Mouse (Mus musculus): ENCODE data around the gene Actr5. TPM values are rescaled to one million over a fixed set of nuclear protein-coding genes. Genes with fewer than 3 reads are reported as not detected.

Actr5 gene
- total and polyA plus RNA-seq, 3 experiments: 19.7 to 24.7 (median 20.2) TPM

GRCm38 (mm10) chr2:158668433-158669010 is 43.8 kb downstream of the Actr5 start:
- TF ChIP-seq CTCF (IDR thresholded peaks at IDR 0.05; ENCODE audit: low read depth, low read length) (no peak), GATA2 (IDR thresholded peaks at IDR 0.05; ENCODE audit: borderline replicate concordance, low read depth, low read length) (no peak), POLR2AphosphoS5 (IDR thresholded peaks at IDR 0.05; ENCODE audit: insufficient replicate concordance, low read depth, low read length) (no peak), TAL1 (conservative IDR thresholded peaks at IDR 0.05; ENCODE audit: low read depth, low read length) (no peak), GATA1 (IDR thresholded peaks at IDR 0.05; ENCODE audit: borderline replicate concordance, low read length) (no peak)
- no peak for DNase-seq (ENCODE audit: low spot score)
- Histone ChIP-seq H3K27me3 (ENCODE audit: insufficient read depth, low read length) (peaks cover 8% of the 10 kb centered on the region; the same call in 1 of the 2 replicates), H3K4me1 (ENCODE audit: insufficient read depth, low read depth, low read length) (no peaks in the 10 kb centered on the region), H3K9me3 (replicated peaks) (no peaks in the 10 kb centered on the region), H3K4me3 (ENCODE audit: low read depth, low read length) (no peak overlapping the region), H3K36me3 (replicated peaks) (no peaks in the 10 kb centered on the region)
- no peak for ATAC-seq (ENCODE audit: extremely low read depth, insufficient number of reproducible peaks, low FRiP score, poor library complexity, severe bottlenecking)

DNA sequence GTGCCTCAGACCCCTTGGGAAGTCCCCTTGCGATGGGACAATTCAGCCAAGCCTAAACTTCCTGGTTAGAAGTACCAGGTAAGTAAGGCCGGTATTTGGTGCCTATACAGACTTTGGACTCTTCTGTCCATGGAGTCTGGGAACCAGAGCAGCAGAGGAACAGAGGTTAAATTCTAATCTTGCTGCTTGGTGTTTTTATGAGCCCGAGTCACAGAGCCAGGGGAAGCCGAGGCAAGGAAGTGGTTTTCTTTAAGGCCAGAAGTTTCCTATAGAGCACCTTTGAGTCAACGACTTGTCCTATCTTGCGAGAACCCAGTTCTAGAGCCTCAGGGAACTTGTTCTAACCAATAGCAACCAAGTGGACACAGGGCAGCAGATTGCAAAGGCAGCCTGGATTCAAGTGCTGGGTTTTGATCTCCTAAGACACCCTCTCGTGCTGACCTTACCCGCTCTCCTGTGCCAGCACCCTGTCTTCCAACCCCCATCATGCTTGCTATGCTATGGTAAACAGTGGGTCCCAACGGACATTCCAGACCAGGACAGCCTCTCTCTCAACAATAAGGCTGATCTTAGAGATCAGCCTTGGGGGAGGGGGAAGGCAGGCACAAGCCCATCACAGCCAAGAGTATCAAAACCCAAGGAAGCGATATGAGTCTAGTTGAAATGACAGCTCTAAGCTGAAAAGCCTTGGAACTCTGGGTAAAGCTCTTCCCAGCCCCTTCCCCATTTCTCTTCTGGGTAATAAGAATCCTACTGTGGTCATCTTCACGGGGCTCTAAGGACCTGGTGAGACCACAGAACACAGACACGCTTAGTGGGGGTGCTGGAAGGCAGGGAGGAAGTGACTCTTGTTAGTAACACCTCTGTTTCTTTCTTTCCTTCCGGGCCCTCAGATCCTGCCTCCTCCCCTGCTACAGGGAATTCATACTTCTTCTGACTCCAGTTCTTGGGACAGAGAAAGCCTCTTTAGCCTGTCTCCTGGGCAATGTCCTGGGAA is 44.8 kb downstream of the Actr5 start:
- DNase-seq (ENCODE audit: low spot score) (no peak), ATAC-seq (ENCODE audit: extremely low read depth, insufficient number of reproducible peaks, low FRiP score, poor library complexity, severe bottlenecking) (no peak)
- no peaks in the 10 kb centered on the region for H3K9me3 ChIP-seq (replicated peaks)
- no peak overlapping the region for H3K4me3 ChIP-seq (ENCODE audit: low read depth, low read length)
- H3K27me3 ChIP-seq (ENCODE audit: insufficient read depth, low read length): peaks cover 8% of the 10 kb centered on the region; the same call in 1 of the 2 replicates
- no peaks in the 10 kb centered on the region for H3K4me1 ChIP-seq (ENCODE audit: insufficient read depth, low read depth, low read length)
- no peaks in the 10 kb centered on the region for H3K36me3 ChIP-seq (replicated peaks)
- TF ChIP-seq GATA2 (IDR thresholded peaks at IDR 0.05; ENCODE audit: borderline replicate concordance, low read depth, low read length): no peak
- no peak for TF ChIP-seq CTCF (IDR thresholded peaks at IDR 0.05; ENCODE audit: low read depth, low read length)
- TF ChIP-seq TAL1 (conservative IDR thresholded peaks at IDR 0.05; ENCODE audit: low read depth, low read length): no peak
- TF ChIP-seq POLR2AphosphoS5 (IDR thresholded peaks at IDR 0.05; ENCODE audit: insufficient replicate concordance, low read depth, low read length): no peak
- no peak for TF ChIP-seq GATA1 (IDR thresholded peaks at IDR 0.05; ENCODE audit: borderline replicate concordance, low read length)

DNA sequence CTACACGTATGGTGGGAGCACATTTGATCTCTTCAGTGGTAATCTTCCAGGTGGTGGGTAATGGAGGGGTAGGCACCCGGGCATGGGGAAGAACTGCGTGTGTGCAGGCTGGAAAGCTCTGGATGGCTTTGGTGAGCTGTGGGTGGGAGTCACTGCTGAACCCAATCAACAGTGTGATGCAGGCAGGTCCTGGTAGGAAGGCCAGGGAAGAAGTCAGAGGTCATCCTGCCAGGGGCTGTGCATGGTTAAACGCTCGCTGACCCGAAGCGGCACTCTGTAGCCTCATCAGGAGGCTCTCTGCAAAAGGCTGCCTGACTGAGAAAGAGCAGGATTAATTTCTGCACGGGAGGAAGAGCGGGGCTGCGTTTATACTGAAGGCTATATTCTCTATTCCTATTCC is 45.9 kb downstream of the Actr5 start:
- TF ChIP-seq TAL1 (conservative IDR thresholded peaks at IDR 0.05; ENCODE audit: low read depth, low read length): no peak
- no peak for TF ChIP-seq CTCF (IDR thresholded peaks at IDR 0.05; ENCODE audit: low read depth, low read length)
- TF ChIP-seq GATA1 (IDR thresholded peaks at IDR 0.05; ENCODE audit: borderline replicate concordance, low read length): no peak
- no peak for TF ChIP-seq POLR2AphosphoS5 (IDR thresholded peaks at IDR 0.05; ENCODE audit: insufficient replicate concordance, low read depth, low read length)
- no peak for TF ChIP-seq GATA2 (IDR thresholded peaks at IDR 0.05; ENCODE audit: borderline replicate concordance, low read depth, low read length)
- no peak overlapping the region for H3K4me3 ChIP-seq (ENCODE audit: low read depth, low read length)
- no peak for ATAC-seq (ENCODE audit: extremely low read depth, insufficient number of reproducible peaks, low FRiP score, poor library complexity, severe bottlenecking)
- H3K4me1 ChIP-seq (ENCODE audit: insufficient read depth, low read depth, low read length): no peaks in the 10 kb centered on the region
- H3K9me3 ChIP-seq (replicated peaks): no peaks in the 10 kb centered on the region
- H3K36me3 ChIP-seq (replicated peaks): no peaks in the 10 kb centered on the region
- H3K27me3 ChIP-seq (ENCODE audit: insufficient read depth, low read length): peaks cover 8% of the 10 kb centered on the region; the same call in 1 of the 2 replicates
- DNase-seq (ENCODE audit: low spot score): no peak

GRCm38 (mm10) chr2:158672829-158673228 is 48.1 kb downstream of the Actr5 start:
- ATAC-seq (ENCODE audit: extremely low read depth, insufficient number of reproducible peaks, low FRiP score, poor library complexity, severe bottlenecking) (no peak), DNase-seq (ENCODE audit: low spot score) (no peak)
- Histone ChIP-seq H3K9me3 (replicated peaks) (no peaks in the 10 kb centered on the region), H3K36me3 (replicated peaks) (no peaks in the 10 kb centered on the region), H3K4me3 (ENCODE audit: low read depth, low read length) (no peak overlapping the region), H3K27me3 (ENCODE audit: insufficient read depth, low read length) (peaks cover 4% of the 10 kb centered on the region; the same call in 1 of the 2 replicates), H3K4me1 (ENCODE audit: insufficient read depth, low read depth, low read length) (no peaks in the 10 kb centered on the region)
- TF ChIP-seq GATA2 (IDR thresholded peaks at IDR 0.05; ENCODE audit: borderline replicate concordance, low read depth, low read length) (no peak), TAL1 (conservative IDR thresholded peaks at IDR 0.05; ENCODE audit: low read depth, low read length) (no peak), CTCF (IDR thresholded peaks at IDR 0.05; ENCODE audit: low read depth, low read length) (no peak)

DNA sequence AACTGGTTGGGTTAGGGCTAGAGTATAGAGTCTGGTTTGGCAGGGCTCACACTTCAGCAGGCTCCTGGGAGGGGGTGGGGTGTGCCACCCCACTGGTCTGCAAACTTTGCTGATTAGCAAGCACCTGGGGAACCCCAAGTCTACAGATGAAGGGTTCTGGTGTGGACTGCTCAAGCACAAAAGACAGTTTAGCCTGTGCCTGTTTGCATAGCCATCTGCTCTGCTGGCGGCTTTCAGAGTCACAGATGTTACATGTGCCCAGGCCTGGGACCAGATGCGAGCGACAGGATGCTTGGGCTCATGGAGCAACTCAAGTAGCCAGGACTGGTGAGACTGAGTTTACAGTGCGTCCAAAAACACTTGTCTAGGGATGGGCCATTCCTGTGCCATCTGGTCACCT is 48.8 kb downstream of the Actr5 start:
- H3K4me1 ChIP-seq (ENCODE audit: insufficient read depth, low read depth, low read length): no peaks in the 10 kb centered on the region
- H3K4me3 ChIP-seq (ENCODE audit: low read depth, low read length): no peak overlapping the region
- H3K36me3 ChIP-seq (replicated peaks): no peaks in the 10 kb centered on the region
- TF ChIP-seq POLR2AphosphoS5 (IDR thresholded peaks at IDR 0.05; ENCODE audit: insufficient replicate concordance, low read depth, low read length) (no peak), TAL1 (conservative IDR thresholded peaks at IDR 0.05; ENCODE audit: low read depth, low read length) (no peak), CTCF (IDR thresholded peaks at IDR 0.05; ENCODE audit: low read depth, low read length) (no peak), GATA1 (IDR thresholded peaks at IDR 0.05; ENCODE audit: borderline replicate concordance, low read length) (no peak), GATA2 (IDR thresholded peaks at IDR 0.05; ENCODE audit: borderline replicate concordance, low read depth, low read length) (no peak)
- no peaks in the 10 kb centered on the region for H3K9me3 ChIP-seq (replicated peaks)
- H3K27me3 ChIP-seq (ENCODE audit: insufficient read depth, low read length): peaks cover 3% of the 10 kb centered on the region; the same call in 1 of the 2 replicates
- ATAC-seq (ENCODE audit: extremely low read depth, insufficient number of reproducible peaks, low FRiP score, poor library complexity, severe bottlenecking) (no peak), DNase-seq (ENCODE audit: low spot score) (no peak)

DNA sequence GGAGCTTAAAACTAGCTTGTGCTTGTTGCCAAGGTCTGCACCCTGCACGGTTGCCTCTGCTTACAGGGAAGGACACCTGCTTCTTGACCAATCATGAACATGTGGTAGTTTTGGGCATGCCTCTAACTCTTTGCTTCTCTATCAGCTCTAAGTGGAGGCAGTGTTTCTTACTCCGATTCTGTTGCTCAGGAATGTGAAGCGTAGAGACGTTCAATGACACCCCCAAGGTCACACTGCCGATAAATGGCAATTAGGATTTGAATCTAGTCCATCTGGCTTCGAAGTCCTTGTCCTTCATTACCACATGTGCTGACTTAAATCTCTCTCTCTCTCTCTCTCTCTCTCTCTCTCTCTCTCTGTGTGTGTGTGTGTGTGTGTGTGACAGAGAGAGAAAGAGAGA is 49.4 kb downstream of the Actr5 start:
- no peak overlapping the region for H3K4me3 ChIP-seq (ENCODE audit: low read depth, low read length)

More for the DNA sequence above, 49.4 kb downstream of the Actr5 start:
- H3K36me3 ChIP-seq (replicated peaks): no peaks in the 10 kb centered on the region
- DNase-seq (ENCODE audit: low spot score): no peak
- H3K4me1 ChIP-seq (ENCODE audit: insufficient read depth, low read depth, low read length): no peaks in the 10 kb centered on the region
- TF ChIP-seq POLR2AphosphoS5 (IDR thresholded peaks at IDR 0.05; ENCODE audit: insufficient replicate concordance, low read depth, low read length) (no peak), TAL1 (conservative IDR thresholded peaks at IDR 0.05; ENCODE audit: low read depth, low read length) (no peak), GATA1 (IDR thresholded peaks at IDR 0.05; ENCODE audit: borderline replicate concordance, low read length) (no peak), CTCF (IDR thresholded peaks at IDR 0.05; ENCODE audit: low read depth, low read length) (no peak), GATA2 (IDR thresholded peaks at IDR 0.05; ENCODE audit: borderline replicate concordance, low read depth, low read length) (no peak)
- no peaks in the 10 kb centered on the region for H3K9me3 ChIP-seq (replicated peaks)
- H3K27me3 ChIP-seq (ENCODE audit: insufficient read depth, low read length): no peaks in the 10 kb centered on the region
- ATAC-seq (ENCODE audit: extremely low read depth, insufficient number of reproducible peaks, low FRiP score, poor library complexity, severe bottlenecking): no peak

Measured in G1E (cell line).